Mouse (Mus musculus) right cerebral cortex, postnatal 25 days (tissue): ENCODE data around the gene Cep44.

Experiments used
- DNase-seq: peaks from one replicate; pipeline ENCODE4 v3.0.0; 2022

Cep44 gene

DNA sequence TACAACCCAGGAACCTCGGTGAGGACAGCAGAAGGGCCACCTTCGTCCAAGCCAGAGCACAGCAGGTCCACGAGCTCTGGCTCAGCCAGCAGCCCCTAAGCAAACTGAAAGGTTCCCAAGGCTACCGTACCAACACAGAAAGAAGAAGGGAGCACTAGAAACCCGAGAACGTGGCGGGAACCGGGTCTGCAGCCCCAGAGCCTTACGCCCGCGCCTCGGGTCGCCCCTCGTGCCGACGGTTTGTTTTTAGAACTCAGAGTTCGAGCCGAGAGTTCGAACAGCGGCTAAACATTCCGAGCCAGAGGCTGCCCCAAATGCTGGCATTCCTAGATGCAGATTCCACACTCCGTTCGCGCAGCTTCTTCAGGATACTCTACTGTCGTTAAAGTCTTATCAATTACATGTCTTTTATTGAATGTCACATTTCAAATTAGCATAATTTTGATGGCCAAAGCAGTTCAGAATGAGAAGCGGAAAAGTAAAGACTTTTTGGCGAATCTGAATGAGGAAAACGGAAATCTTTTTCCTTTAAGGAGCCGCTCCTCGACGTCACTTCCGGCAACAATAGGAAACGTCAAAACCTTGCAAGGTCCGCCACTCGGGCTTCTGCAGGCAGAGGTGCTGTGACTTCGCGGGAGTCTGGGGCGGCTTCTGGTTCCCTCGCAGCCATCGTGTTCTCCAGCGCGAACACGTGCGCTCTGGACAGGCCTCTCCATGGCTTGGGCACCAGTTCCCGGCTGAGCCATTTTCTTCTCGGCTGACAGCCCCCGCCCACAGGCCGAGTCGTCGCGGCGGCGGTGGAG, at the start of gene Cep44, which contains the start of gene Fbxo8:
Gene Cep44, minus strand, starts transcription at position 490 of the 803 bp plus-strand sequence.
Gene Fbxo8, plus strand, starts transcription at position 533 of the 803 bp plus-strand sequence.
- peak; percentile 81 for DNase-seq

- no peak for DNase-seq
These were observed 40.7 kb upstream of the Cep44 start for GRCm38 (mm10) chr8:56591502-56591901.

GRCm38 (mm10) chr8:56591084-56591483, 40.2 kb upstream of the Cep44 start:
- no peak for DNase-seq

GRCm38 (mm10) chr8:56589004-56589403, 38.2 kb upstream of the Cep44 start:
- DNase-seq, result no peak

DNA sequence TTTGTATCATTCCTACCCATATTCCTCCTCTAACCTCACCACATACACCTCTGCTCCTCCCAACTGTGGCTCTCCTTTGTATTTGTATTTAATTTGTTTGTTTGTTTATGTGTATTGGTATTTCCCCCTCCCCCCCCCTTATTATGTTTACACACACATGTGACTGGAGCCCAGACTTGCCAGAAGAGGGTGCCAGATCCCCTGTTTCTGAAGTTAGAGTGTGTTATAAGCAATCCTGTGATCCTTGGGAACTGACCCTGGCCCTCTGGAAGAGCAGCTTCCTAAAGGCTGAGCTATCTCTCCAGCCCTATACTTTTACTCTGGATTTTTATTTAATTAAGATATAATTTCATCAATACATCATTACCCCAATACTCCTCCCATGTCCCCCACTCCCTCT, 32.0 kb upstream of the Cep44 start:
- DNase-seq, result no peak

- DNase-seq, result no peak
These were observed 30.1 kb upstream of the Cep44 start for GRCm38 (mm10) chr8:56580918-56581317.

GRCm38 (mm10) chr8:56566856-56567255, 16.0 kb upstream of the Cep44 start:
- no peak for DNase-seq

DNA sequence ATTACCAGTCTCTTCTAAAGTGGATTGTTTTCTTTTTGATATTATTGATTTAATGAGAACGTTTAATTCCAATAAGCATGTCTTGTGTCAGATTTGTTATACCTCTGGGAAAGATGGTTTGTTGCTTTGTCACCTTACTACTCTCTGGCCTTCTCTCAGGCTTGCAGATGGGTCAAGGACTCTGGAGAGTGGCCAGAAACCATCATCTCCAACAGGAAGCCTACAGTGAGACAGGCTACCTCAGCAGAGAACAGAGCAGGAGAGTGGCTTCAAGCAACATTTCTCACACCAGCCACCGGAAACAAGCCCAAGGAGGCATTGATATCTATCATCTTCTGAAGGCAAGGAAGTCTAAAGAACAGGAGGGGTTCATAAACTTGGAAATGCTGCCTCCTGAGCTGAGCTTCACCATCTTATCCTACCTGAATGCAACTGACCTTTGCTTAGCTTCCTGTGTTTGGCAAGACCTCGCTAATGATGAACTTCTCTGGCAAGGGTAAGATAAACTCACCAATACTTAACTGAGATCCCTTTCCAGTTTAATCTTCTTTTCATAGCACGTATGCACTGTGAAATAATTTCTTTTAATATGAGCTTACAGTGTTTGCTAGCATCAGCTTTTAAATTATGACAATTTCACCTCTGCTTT, 13.7 kb upstream of the Cep44 start:
- DNase-seq, result no peak

DNA sequence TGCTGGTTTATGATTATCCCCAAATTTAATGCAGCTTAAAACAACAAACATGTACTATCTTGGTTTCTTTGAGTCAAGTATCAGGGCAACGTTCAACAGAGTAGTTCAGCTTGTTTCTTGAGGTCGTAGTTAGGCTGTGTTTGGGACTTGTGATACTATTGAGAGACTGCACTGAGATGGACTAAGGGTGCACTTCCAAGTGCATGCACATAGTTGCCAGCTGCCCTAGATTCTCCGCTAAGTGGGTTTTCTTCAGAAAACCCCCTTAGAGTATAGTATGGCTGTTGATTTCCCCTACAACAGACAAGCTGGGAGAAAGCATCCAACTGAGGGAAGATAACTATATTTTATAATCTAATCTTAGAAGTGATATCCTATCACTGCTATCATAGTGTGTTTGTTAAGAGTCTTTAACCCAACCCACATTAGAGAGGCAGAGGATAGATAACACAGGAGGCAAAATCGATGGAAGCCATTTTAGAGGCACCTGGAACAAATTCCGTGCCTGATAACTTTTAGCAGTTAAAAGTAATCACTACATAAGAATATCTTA, 1.8 kb upstream of the Cep44 start:
- DNase-seq, result no peak

DNA sequence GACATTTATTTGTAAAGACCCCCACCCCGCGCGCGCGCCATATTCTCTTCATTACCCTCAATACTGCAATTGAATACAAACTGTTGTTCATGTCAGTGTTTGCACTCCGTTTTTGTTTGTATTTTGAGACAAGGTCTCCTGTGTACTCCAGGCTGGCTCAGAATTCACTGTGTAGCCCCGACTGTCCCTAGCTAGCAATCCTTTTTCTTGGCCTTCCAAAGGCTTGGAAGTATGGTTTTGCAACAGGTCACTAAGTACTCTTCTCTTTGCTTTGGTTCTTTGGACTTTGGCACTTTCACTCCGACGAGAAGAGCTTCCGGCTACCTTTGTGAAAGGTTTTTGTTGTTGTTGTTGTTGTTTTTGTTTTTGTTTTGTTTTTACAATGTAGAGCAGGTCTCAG, 1.2 kb upstream of the Cep44 start:
- no peak for DNase-seq

- DNase-seq, result peak; percentile 87
These were observed 560 bp upstream of the Cep44 start for GRCm38 (mm10) chr8:56551361-56551852.

DNA sequence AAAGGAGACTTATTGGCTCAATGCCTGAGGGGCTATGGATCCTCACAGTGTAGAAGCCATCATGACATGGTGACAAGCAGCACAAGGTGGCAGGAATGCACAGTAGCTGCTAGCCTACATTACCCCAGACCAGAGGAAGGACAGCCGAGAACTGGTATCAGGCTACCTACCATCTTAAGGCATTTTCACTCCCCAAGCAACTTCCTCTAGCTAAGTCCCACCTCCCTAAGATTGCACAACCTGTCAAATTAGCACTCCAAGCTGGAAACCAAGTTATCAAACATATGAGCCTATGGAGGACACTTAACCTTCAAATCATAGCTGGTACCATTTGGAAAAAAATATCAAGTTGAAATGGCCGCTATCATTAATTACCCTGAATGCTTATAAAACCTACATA, 3.0 kb downstream of the Cep44 start:
- DNase-seq, result no peak

DNA sequence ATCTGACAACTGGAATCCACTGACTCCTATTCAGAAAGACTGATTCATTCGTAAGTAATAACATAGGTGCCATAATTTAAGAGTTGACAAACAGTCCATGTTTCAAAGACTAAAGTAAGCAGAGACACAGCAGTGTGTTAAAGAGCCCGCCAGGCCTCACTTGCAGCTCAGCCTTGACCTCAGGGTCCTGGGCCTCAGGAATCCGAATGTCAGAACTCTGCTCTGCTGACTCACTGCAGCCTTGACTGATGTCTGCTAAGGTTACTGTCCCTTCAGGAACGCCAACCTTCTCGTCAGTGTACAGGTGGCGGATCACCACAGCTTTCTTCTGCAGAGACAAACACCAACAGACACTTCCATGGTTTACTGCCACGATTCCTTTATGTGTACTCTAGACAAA, 10.1 kb downstream of the Cep44 start:
- no peak for DNase-seq

- peak; percentile 44 for DNase-seq
These were observed 20.5 kb downstream of the Cep44 start for GRCm38 (mm10) chr8:56530359-56530758.

DNA sequence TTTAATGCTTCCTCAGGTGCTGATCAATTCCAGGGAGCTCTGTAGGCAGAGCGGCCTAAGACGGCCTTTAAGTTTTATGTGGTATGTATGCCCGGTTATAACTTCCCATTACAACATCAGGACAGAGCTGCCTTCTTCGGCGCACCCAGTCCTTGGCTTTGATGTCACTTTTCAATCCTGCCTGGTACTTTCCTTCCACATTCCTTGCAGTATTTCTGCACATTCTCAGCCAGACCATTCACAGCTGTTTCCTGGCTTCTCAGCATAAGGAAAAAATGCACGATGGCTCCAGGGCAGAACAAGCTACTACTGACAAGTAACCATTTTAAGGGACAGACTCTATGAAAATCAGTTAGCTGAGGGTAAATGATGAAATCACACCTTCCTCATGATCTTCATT, 22.0 kb downstream of the Cep44 start:
- no peak for DNase-seq

GRCm38 (mm10) chr8:56521051-56521450, 29.8 kb downstream of the Cep44 start:
- DNase-seq, result no peak

- DNase-seq, result no peak
These were observed 30.6 kb downstream of the Cep44 start for GRCm38 (mm10) chr8:56520249-56520648.

DNA sequence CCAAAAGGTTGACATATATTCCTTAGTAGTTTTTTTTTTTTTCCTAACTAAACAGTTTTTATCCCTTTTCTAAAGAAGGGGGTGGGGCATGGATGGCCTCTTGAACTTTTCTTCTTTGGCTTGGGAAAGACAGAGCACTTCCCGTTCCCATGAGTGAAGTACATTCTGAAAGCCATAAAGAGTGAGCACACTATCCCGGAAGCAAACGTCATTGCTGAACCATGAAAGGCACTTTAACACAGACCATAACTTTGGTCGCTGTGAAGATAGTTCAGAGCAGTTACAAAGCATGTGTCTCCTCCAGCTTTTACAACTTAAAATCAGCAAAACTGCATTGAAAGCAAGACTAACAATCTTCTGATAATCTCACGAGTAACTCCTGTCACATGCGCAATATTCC, 32.0 kb downstream of the Cep44 start:
- no peak for DNase-seq

- DNase-seq, result no peak
These were observed 41.8 kb downstream of the Cep44 start for GRCm38 (mm10) chr8:56508952-56509479.

GRCm38 (mm10) chr8:56508318-56508951, 42.4 kb downstream of the Cep44 start:
- DNase-seq, result no peak

DNA sequence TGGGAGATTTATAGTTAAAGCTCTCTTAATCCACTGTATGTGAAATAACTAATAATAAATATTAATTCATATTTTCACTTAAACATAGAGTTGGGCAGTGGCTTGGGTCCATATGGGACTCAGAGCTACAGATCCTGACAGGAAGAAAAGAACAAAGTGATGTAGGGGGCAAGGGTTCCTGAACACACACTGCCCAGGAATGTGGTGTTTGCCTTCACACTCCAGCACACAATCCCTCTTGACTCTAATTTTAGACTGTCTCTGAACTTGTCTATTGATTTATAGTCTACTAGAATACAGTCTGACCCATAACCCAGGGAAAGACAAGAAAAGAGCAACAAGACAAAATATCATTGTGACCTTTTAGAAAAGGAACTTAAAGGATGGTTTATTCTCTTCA, 48.9 kb downstream of the Cep44 start:
- DNase-seq, result no peak

- no peak for DNase-seq
These were observed 61.4 kb downstream of the Cep44 start for GRCm38 (mm10) chr8:56489496-56489895.

GRCm38 (mm10) chr8:56486006-56486405, 64.8 kb downstream of the Cep44 start:
- no peak for DNase-seq
